In genomic region chr10:80621940-80622660, GRCm38 (mm10) we compare ENCODE assay signal across 8 mouse cellular contexts. TPM values are rescaled to one million over a fixed set of nuclear protein-coding genes. Genes with fewer than 3 reads are reported as not detected.
DNase-seq lines count a peak whose midpoint lies in the region; ATAC-seq and TF ChIP-seq lines count a peak whose summit lies in the region.

No protein-coding gene starts in this region.

- TF ChIP-seq CTCF in kidney, postnatal 0 days (IDR thresholded peaks at IDR 0.05; ENCODE audit: low read depth): no peak

- peak overlapping the region; percentile 67 for H3K4me2 ChIP-seq in heart, embryonic 12.5 days
- peak overlapping the region; percentile 67 for H3K4me2 ChIP-seq in kidney, postnatal 0 days (ENCODE audit: low read length)
- peak overlapping the region; percentile 92 for H3K4me2 ChIP-seq in liver, embryonic 11.5 days
- peak overlapping the region; percentile 86 for H3K4me2 ChIP-seq in stomach, embryonic 14.5 days (replicated peaks; ENCODE audit: low read depth, low read length)

- no peaks in the 10 kb centered on the region for H3K27me3 ChIP-seq in heart, embryonic 12.5 days (replicated peaks)
- no peaks in the 10 kb centered on the region for H3K27me3 ChIP-seq in kidney, postnatal 0 days (ENCODE audit: insufficient read depth, low read length)
- H3K27me3 ChIP-seq in liver, embryonic 11.5 days (replicated peaks; ENCODE audit: control insufficient read depth, insufficient read depth, low read length): no peaks in the 10 kb centered on the region
- H3K27me3 ChIP-seq in stomach, embryonic 14.5 days (ENCODE audit: control insufficient read depth, insufficient read depth, low read length): no peaks in the 10 kb centered on the region

- peaks cover 50% of the 10 kb centered on the region for H3K4me1 ChIP-seq in heart, embryonic 12.5 days (replicated peaks)
- H3K4me1 ChIP-seq in kidney, postnatal 0 days (replicated peaks; ENCODE audit: insufficient read depth, low read length): peaks cover 22% of the 10 kb centered on the region
- H3K4me1 ChIP-seq in liver, embryonic 11.5 days (replicated peaks; ENCODE audit: control insufficient read depth, insufficient read depth, low read length): peaks cover 33% of the 10 kb centered on the region
- H3K4me1 ChIP-seq in stomach, embryonic 14.5 days (ENCODE audit: control insufficient read depth, insufficient read depth, low read length): peaks cover 13% of the 10 kb centered on the region

- H3K9me3 ChIP-seq in heart, embryonic 12.5 days (replicated peaks): no peaks in the 10 kb centered on the region
- H3K9me3 ChIP-seq in kidney, postnatal 0 days (replicated peaks; ENCODE audit: low read length): no peaks in the 10 kb centered on the region
- no peaks in the 10 kb centered on the region for H3K9me3 ChIP-seq in liver, embryonic 11.5 days (ENCODE audit: control insufficient read depth, low read length)
- H3K9me3 ChIP-seq in stomach, embryonic 14.5 days (ENCODE audit: control insufficient read depth, low read depth, low read length): no peaks in the 10 kb centered on the region

- peak overlapping the region; percentile 94 for H3K27ac ChIP-seq in heart, embryonic 12.5 days (ENCODE audit: poor library complexity, severe bottlenecking)
- peak overlapping the region; percentile 95 for H3K27ac ChIP-seq in kidney, postnatal 0 days
- H3K27ac ChIP-seq in liver, embryonic 11.5 days (ENCODE audit: low read depth, low read length): peak overlapping the region; percentile 91
- peak overlapping the region; percentile 95 for H3K27ac ChIP-seq in stomach, embryonic 14.5 days (ENCODE audit: low read length)

- 0% methylated on average over 64 of the region's 64 CpGs for WGBS in heart, embryonic 12.5 days
- WGBS in kidney, postnatal 0 days: under 1% methylated on average over 64 of the region's 64 CpGs
- WGBS in liver, embryonic 11.5 days: under 1% methylated on average over 64 of the region's 64 CpGs
- WGBS in stomach, embryonic 14.5 days: under 1% methylated on average over 64 of the region's 64 CpGs

- peak overlapping the region; percentile 49; the same call in 1 of the 2 replicates for H3K9ac ChIP-seq in heart, embryonic 12.5 days
- H3K9ac ChIP-seq in kidney, postnatal 0 days (ENCODE audit: low read depth, low read length): peak overlapping the region; percentile 94
- H3K9ac ChIP-seq in liver, embryonic 11.5 days (ENCODE audit: low read depth, low read length): peak overlapping the region; percentile 87
- peak overlapping the region; percentile 33 for H3K9ac ChIP-seq in stomach, embryonic 14.5 days (replicated peaks; ENCODE audit: low read depth, low read length)

- ATAC-seq in erythroid progenitor cell, adult 5-6 weeks (replicated peaks; ENCODE audit: low FRiP score, poor library complexity, severe bottlenecking): peak; percentile 81
- ATAC-seq in heart, embryonic 12.5 days (ENCODE audit: insufficient number of reproducible peaks, low FRiP score): peak; percentile 95
- peak; percentile 94 for ATAC-seq in kidney, postnatal 0 days (replicated peaks; ENCODE audit: low FRiP score, low read depth)
- peak; percentile 91 for ATAC-seq in liver, embryonic 11.5 days (replicated peaks; ENCODE audit: low FRiP score)
- peak; percentile 96 for ATAC-seq in stomach, embryonic 14.5 days (ENCODE audit: insufficient number of reproducible peaks, insufficient read depth, low FRiP score, low read depth)

- no peaks in the 10 kb centered on the region for H3K36me3 ChIP-seq in heart, embryonic 12.5 days
- peaks cover 3% of the 10 kb centered on the region; the same call in 1 of the 2 replicates for H3K36me3 ChIP-seq in kidney, postnatal 0 days (ENCODE audit: insufficient read depth, low read length)
- H3K36me3 ChIP-seq in liver, embryonic 11.5 days (ENCODE audit: control insufficient read depth, insufficient read depth, low read length): 0 out of 2 replicates have a peak, but pooled peaks cover 2% of the 10 kb centered on the region
- H3K36me3 ChIP-seq in stomach, embryonic 14.5 days (ENCODE audit: control insufficient read depth, insufficient read depth, low read length): no peaks in the 10 kb centered on the region; the same call in 1 of the 2 replicates

- peak; percentile 100 for DNase-seq in CD4-positive helper T cell, adult 2 months (ENCODE audit: low read depth, low spot score)
- DNase-seq in brain, embryonic 18.5 days (ENCODE audit: low read depth, low spot score): peak; percentile 100
- peak; percentile 100 for DNase-seq in kidney, postnatal 0 days (ENCODE audit: low spot score)
- DNase-seq in liver, embryonic 11.5 days (ENCODE audit: low spot score): peak; percentile 99
- DNase-seq in naive thymus-derived CD4-positive, alpha-beta T cell, adult 2 months (ENCODE audit: low read depth): peak; percentile 100

- H3K4me3 ChIP-seq in heart, embryonic 12.5 days: peak overlapping the region; percentile 91
- H3K4me3 ChIP-seq in kidney, postnatal 0 days (replicated peaks; ENCODE audit: low read depth, low read length): peak overlapping the region; percentile 87
- peak overlapping the region; percentile 90 for H3K4me3 ChIP-seq in liver, embryonic 11.5 days (ENCODE audit: low read depth, low read length)
- peak overlapping the region; percentile 86 for H3K4me3 ChIP-seq in stomach, embryonic 14.5 days (ENCODE audit: low read depth, low read length)

RNA-seq across cellular contexts. Expression of gene Csnk1g2, which starts 0.5 kb away (rescaled TPM):
- total RNA-seq in erythroid progenitor cell, adult 5-6 weeks (2015; ENCODE audit: low replicate concordance): 31.4 and 58.0 TPM in 2 replicates
- 50.1 and 62.4 TPM in 2 replicates for total RNA-seq in erythroid progenitor cell, adult 5-6 weeks (2017; ENCODE audit: low replicate concordance)
- 131 and 136 TPM in 2 replicates for polyA plus RNA-seq in heart, embryonic 12.5 days (2016; fragmentation: Nextera tagmentation; extraction: Ambion mirVana)
- 137 and 139 TPM in 2 replicates for polyA plus RNA-seq in kidney, postnatal 0 days (2015; fragmentation: Nextera tagmentation; extraction: Ambion mirVana)
- 92.3 and 96.1 TPM in 2 replicates for polyA plus RNA-seq in liver, embryonic 11.5 days (2014; fragmentation: Nextera tagmentation; extraction: Ambion mirVana)
- polyA plus RNA-seq in stomach, embryonic 14.5 days (2014; fragmentation: Nextera tagmentation; extraction: Ambion mirVana): 43.5 and 67.4 TPM in 2 replicates

RNA-seq across cellular contexts. Expression of gene Gm49322, which starts 16.3 kb away (rescaled TPM):
- 0.72 and 1.7 TPM in 2 replicates for total RNA-seq in erythroid progenitor cell, adult 5-6 weeks (2015; ENCODE audit: low replicate concordance)
- 0.64 and 5.4 TPM in 2 replicates for total RNA-seq in erythroid progenitor cell, adult 5-6 weeks (2017; ENCODE audit: low replicate concordance)
- polyA plus RNA-seq in heart, embryonic 12.5 days (2016; fragmentation: Nextera tagmentation; extraction: Ambion mirVana): 2.4 and 2.6 TPM in 2 replicates
- 1.4 TPM in 2 replicates for polyA plus RNA-seq in kidney, postnatal 0 days (2015; fragmentation: Nextera tagmentation; extraction: Ambion mirVana)
- polyA plus RNA-seq in liver, embryonic 11.5 days (2014; fragmentation: Nextera tagmentation; extraction: Ambion mirVana): 3.6 TPM in 2 replicates
- 1.5 and 2.3 TPM in 2 replicates for polyA plus RNA-seq in stomach, embryonic 14.5 days (2014; fragmentation: Nextera tagmentation; extraction: Ambion mirVana)

RNA-seq across cellular contexts. Expression of gene Adat3, which starts 19.4 kb away (rescaled TPM):
- not detected in 2 replicates for total RNA-seq in erythroid progenitor cell, adult 5-6 weeks (2015; ENCODE audit: low replicate concordance)
- 1.4 TPM in 1 of 2 replicates, not detected in the other for total RNA-seq in erythroid progenitor cell, adult 5-6 weeks (2017; ENCODE audit: low replicate concordance)
- polyA plus RNA-seq in heart, embryonic 12.5 days (2016; fragmentation: Nextera tagmentation; extraction: Ambion mirVana): 3.5 and 4.1 TPM in 2 replicates
- polyA plus RNA-seq in kidney, postnatal 0 days (2015; fragmentation: Nextera tagmentation; extraction: Ambion mirVana): 5.0 and 6.1 TPM in 2 replicates
- polyA plus RNA-seq in liver, embryonic 11.5 days (2014; fragmentation: Nextera tagmentation; extraction: Ambion mirVana): 9.7 TPM in 2 replicates
- 7.7 and 7.9 TPM in 2 replicates for polyA plus RNA-seq in stomach, embryonic 14.5 days (2014; fragmentation: Nextera tagmentation; extraction: Ambion mirVana)

RNA-seq across cellular contexts. Expression of gene Scamp4, which starts 19.4 kb away (rescaled TPM):
- 8.8 and 10.5 TPM in 2 replicates for total RNA-seq in erythroid progenitor cell, adult 5-6 weeks (2015; ENCODE audit: low replicate concordance)
- 2.3 and 6.9 TPM in 2 replicates for total RNA-seq in erythroid progenitor cell, adult 5-6 weeks (2017; ENCODE audit: low replicate concordance)
- polyA plus RNA-seq in heart, embryonic 12.5 days (2016; fragmentation: Nextera tagmentation; extraction: Ambion mirVana): 67.4 and 70.0 TPM in 2 replicates
- polyA plus RNA-seq in kidney, postnatal 0 days (2015; fragmentation: Nextera tagmentation; extraction: Ambion mirVana): 80.7 and 87.2 TPM in 2 replicates
- polyA plus RNA-seq in liver, embryonic 11.5 days (2014; fragmentation: Nextera tagmentation; extraction: Ambion mirVana): 93.9 and 94.3 TPM in 2 replicates
- 95.9 and 106 TPM in 2 replicates for polyA plus RNA-seq in stomach, embryonic 14.5 days (2014; fragmentation: Nextera tagmentation; extraction: Ambion mirVana)

RNA-seq across cellular contexts. Expression of gene Abhd17a, which starts 32.0 kb away (rescaled TPM):
- 44.7 and 49.0 TPM in 2 replicates for total RNA-seq in erythroid progenitor cell, adult 5-6 weeks (2015; ENCODE audit: low replicate concordance)
- total RNA-seq in erythroid progenitor cell, adult 5-6 weeks (2017; ENCODE audit: low replicate concordance): 5.5 and 30.7 TPM in 2 replicates
- polyA plus RNA-seq in heart, embryonic 12.5 days (2016; fragmentation: Nextera tagmentation; extraction: Ambion mirVana): 99.4 and 105 TPM in 2 replicates
- polyA plus RNA-seq in kidney, postnatal 0 days (2015; fragmentation: Nextera tagmentation; extraction: Ambion mirVana): 104 and 121 TPM in 2 replicates
- 89.7 and 96.5 TPM in 2 replicates for polyA plus RNA-seq in liver, embryonic 11.5 days (2014; fragmentation: Nextera tagmentation; extraction: Ambion mirVana)
- polyA plus RNA-seq in stomach, embryonic 14.5 days (2014; fragmentation: Nextera tagmentation; extraction: Ambion mirVana): 89.7 and 104 TPM in 2 replicates

Comparison
In these comparisons a context has a peak if more than half of its experiments do, and no peak if none do; other contexts are left out.
1. Peak in every context shown above with its lines: DNase-seq, ATAC-seq, H3K4me3 ChIP-seq and H3K27ac ChIP-seq.
2. H3K9ac ChIP-seq: peak in every context shown above with its lines; median percentile 94 in kidney, postnatal 0 days; 87 in liver, embryonic 11.5 days; 49 in heart, embryonic 12.5 days; 33 in stomach, embryonic 14.5 days.